Mouse (Mus musculus) right cerebral cortex, adult 2 months (tissue): ENCODE data around the gene Emp2.
"Not testable (repeated sequence)": the region's sequence is repeated elsewhere in the genome, so short reads cannot be mapped to it uniquely, and the experiment has no call there.

Source experiments
- DNase-seq, 2 experiments: peaks; one replicate each; pipeline ENCODE4 v3.0.0; 2021 to 2022; ENCODE audit warnings: low spot score in 2 of 2

Gene Emp2

DNA sequence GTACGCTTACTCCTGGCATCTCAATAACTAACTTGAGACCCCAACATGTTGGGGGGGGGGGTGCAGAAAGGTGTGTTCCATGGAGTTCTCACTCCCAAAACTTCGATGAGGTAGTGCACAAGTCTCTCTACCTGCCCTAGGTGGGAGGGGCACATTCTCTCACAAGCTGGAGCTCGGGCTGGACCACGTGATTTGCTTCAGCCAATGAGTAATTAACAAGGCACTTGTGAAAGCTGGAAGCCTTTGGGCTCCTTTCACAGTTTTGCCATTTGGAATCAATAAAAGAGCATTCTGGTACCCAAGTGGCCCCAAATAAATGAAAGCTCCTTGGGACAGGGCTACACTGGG lies 3.4 kb upstream of the Emp2 start:
- DNase-seq, result no peak

DNA sequence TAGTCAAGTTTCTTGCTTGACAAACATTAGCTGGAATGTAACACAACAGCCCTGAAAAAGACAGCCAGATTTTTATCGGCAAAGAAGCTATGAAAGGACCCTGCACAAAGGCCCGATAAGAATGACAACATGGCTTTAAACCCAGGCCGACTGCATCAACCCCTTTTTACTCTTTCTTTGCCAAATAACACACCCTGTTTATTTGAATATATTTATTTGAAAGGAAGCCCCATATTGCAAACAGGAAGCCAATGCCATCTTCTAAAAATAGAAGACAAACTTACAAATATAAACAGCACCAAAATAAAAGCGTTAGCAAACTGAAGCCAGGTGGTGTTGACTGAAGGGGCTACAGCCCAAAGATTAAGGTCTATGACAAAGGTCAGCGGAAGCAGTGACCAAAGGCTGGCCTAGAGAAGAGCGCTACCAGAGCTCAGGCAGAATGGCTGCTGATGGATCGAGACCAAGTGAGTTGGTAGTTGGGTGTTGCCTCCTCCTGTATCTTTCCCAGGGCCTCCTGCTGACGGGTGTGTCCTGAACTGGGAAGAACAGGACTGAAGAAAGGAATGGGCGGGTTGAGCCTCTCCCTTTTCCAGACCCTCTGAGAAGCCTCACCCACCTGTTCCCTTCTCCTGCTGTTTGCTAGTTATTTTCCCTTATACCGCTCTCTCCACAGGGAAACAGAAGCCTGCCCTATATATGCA lies 2.9 kb upstream of the Emp2 start:
- no peak for DNase-seq

DNA sequence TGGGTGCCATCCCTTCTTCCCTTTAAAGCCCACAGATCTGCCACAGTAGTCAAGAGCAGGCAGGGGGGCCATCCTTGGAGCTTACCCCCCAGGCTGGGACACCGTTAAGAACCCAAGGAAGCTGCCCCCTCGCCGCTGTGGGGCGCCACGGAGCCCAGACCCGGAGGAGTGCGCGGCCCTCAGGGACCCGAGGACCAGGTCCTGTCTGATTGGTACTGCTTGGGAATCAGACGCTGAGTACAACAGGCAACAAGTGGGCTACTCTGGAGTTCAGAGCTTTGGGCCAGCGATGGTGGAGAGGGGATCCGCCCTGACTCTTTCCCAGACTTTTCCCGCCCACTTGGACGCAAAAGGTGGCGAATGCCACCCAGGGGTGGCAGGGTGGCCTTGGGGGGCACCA lies 542 bp downstream of the Emp2 start:
- no peak for DNase-seq

DNA sequence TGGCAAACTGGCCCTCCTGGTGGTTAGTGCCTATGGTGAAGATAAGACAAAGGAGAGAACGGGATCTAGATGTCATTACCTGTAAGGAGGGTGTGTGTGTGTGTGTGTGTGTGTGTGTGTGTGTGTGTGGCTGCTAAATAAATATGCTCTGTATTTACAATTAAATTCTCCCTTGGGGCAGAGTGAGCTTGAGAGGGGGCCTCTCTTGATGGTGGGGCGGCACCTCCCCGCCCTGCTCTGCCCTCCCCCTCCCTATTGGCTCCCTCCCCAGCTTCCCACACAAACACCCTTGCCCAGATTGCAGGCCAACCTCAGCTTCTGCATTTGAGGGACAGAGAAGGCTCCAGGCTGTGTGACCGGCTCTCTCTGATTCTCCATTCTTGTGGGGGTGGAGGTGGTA lies 1.8 kb downstream of the Emp2 start:
- DNase-seq, result no peak

DNA sequence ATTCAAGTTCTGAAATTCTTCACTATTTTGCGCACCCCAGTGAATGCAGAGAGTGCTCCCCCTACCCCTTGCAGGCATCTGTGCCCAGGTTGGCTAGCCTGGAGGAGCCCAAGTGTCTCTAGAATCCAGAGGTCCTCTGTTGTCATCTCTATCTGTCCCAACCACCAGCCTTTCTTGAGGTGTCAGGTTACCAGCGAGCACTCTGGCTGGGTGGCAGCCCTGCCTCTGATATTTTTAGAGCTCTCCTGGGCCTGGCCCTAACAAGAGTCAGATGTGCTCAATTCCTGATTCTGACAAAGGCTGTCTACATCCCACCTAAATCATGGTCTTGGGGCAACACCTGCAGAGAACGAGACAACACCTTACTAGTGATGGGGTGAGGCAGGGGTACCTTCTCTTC lies 2.7 kb downstream of the Emp2 start:
- no peak for DNase-seq

DNA sequence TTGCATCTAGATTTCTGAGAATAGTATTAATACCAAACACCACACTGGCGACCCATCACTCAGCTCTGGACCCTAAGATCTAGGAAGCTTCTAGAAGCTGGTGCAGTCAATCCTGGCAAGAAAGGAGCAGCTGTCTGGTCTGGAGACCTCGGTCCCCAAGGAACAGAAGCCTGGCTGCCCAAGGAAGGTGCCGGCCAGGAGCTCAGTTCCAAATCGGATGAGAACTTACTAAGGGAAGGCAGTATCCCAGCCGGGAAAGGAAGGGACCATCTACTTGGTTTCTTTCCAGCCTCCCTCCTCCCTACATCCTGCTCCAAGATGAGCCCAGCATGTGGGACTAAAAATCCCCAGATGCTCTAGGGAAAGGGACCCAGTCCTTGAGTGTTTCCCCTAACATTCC lies 3.3 kb downstream of the Emp2 start:
- DNase-seq, result no peak

DNA sequence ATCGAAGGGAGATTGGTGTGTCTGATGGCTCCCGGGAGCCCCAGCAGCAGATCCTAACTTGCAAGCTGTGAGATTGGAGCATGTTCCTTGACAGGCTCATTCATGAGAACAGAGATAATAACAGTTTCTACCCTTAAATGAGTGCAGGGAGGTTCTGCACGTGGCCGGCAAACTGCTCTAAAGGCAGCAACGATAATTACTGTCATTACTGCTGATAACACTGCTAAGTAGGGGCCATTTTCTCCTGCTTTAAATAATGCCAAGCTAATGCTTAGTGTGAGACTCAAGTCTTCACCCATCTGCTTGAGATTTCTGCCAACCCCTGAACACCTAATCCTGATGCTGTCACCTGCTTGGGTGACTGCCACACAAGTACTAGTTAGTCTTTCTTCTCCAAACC lies 6.4 kb downstream of the Emp2 start:
- DNase-seq, result no peak

DNA sequence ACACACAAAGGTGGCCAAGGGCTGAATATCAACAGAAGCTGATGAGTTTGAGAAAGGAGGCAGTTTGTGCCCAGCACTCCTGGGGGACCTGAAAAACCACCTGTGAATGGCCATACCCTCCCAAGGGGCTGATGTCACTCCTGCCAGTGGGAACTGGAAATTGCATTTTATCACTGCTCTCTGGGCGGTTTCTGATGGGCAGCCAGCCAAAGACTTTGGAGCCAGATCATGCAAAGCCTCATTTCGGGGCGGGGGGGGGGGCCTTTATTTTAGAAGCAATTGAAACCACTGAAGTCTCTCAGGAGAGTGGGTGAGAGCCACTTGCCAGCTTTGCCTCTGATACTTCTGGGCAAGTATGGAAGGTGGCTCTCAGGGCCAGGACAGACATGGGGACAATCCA lies 7.7 kb downstream of the Emp2 start:
- DNase-seq, result no peak

DNA sequence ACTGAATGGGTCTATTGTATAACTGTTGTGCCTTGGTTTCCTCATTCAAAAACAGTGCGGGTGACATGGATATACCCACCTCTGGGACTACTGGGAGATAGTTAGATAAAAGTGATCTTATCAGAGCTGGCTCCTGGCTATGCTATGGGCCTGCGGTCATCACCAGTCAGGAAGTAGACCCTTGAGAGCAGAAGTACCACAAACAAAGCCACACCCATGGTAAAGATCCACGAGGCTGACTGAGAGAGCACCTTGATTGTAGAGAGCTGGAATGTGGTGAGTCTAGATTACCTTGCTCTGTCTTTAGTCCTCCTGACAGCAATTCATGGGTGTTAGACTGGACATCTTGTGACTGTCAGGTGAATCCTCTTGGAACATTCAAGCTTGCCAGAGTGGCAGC lies 12.4 kb downstream of the Emp2 start:
- no peak for DNase-seq

DNA sequence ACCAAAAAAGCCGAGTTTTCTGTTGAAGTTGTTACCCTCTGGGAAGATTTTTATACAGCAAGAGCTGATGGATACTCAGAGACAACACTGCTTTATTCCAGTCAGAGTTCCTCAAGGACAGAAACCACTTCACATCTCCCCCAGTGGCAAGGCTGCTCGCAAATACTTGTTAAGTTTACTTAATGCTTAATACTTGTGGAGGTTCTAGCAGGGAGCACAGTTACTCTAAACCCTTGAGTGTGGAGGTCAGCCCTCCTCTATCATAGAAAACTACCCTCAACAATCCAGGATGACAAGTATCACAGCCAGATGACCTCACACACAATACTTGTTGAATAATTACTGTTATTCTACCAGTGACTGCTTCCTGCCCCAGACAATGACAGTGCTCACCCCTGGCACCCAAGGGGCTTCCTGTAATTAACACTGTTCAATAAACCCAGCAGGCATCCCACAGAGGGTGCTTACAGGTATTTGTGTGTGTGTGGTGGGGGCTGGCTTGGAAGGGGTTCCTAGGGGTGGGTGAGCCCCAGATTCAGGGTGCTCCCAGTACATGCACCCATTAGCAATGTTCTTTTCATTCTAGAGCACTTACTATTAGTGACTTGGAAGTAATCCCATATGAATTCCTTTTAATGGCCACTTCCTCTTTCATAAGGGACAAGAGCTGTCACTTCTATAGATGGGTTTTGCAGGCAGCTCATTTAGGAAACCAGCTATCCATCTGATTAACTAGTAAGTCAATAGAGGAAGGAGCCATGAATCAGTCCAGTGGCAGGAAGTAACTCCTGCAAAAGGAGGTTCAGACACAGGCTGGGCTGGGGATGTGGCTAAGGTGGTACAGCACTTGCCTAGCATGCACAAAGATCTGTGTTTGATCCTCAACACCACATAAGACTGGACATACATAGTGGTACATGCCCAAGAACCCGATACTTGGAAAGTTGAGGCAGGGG lies 13.3 kb downstream of the Emp2 start:
- no peak for DNase-seq

DNA sequence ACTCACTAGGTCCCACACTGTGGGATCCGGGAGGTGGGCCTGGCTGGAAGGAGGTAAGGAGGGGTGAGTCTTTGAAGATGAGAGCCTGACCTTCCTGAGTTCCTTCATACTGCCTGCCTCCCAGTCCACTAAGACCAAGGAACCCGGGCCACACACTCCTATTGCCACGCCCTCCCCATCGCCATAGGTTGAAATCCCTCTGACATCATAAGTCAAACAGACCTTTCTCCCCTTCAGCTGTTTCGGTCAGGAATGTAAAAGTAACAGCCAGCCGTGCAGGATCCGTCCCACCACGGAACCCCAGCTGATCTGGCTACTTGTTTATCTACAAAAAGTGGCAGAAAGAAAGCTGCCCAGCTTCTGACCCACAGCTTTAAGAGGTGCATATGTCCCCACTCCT lies 14.1 kb downstream of the Emp2 start:
- no peak for DNase-seq

DNA sequence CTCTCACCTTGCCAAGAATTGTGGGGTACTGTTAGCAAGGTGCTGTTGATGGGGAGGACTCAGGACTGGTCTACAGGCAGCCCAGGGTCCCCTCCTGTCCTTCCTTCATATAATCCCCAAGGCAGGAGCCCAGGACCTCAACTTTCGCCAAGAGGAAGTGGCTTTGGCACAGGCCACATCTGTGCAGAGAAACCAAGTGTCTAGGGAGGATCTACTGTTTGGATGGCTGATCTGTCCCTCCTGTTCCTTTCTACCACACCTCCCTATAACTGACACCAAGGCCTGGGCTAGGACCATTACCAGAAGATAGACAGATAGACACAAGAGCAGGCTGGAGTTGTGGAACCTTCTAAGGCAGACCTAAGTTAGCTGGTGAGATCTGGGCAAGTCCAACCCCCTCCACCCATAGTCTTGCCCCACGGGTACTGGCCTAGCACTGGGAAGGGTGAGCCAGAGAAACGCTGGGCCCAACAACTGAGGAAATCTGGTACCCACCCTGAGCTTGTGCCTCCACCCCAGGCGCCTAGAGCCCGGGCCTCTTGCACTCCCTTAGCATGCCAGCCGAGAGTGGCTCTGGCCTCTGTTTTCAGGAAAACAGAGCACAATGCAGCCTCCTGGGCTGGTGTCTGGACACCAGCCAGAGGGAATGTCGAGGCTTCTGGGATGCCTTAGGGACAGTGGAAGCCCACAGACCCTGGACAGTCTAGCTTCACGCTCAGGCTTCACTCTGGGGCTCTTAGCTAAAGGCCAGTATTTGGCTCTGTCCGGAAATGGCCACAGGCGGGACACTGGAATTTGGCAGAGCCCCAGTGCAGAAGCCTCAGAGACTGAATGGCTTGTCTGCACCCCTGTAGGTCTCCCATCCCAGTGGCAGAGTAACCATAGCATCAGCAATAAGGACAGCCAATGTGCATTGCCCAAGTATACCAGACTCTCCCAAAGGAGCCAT lies 15.8 kb downstream of the Emp2 start:
- no peak for DNase-seq

DNA sequence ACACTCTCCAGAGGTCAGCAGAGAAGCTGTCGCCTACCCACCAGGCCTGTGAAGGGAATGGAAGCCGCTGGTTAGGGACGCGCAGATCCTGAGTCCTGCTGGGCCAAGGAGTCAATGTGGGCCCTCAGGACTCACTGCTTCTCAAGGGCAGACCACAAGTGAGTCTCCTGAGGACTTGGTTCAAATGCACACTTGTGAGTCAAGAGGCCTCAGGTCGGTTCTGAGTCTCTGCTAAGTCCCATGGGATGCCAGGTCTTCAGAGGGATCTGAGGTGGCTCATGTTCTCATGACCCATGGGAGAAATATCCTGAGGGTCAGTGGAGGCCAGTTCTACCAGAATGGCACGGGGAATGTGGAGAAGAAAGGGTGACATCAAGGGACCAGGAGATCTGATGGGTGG lies 25.7 kb downstream of the Emp2 start:
- DNase-seq, result no peak

DNA sequence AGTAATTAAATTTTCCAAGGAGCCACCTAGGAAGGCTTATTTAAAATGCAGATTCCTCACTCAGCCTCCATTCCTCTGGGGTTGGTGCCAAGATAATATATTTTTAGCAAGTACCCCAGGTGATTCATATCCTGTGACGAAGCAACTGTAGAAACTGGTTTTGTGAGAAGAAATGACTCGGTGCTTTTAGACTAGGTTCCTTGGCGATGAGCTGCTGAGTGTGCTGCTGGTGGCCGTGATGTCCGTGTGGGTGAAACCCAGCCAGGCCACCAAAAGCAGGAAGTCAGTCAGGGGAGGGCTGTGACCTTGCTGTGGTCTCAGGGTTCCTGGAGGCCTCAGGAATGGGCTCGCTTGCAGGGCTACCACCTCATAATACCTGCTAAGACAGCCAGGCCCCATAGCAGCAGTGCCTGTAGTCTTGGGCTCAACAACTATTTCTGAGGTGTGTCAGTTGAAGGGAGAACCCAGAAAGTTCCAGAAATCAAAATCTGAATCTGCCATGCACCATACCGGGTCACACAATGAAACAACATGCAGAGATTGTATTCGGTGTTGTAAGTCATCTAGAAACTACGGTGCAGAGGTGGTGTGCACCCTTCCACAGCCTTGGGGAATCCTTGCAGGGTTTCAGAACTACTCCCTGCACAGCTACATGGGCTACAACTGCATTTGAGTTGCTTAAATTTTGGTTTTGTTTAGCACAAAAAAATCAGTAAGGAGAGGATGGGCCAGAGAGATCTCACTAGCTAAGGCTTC lies 27.1 kb downstream of the Emp2 start:
- peak; percentile 47 to 61 for DNase-seq

DNA sequence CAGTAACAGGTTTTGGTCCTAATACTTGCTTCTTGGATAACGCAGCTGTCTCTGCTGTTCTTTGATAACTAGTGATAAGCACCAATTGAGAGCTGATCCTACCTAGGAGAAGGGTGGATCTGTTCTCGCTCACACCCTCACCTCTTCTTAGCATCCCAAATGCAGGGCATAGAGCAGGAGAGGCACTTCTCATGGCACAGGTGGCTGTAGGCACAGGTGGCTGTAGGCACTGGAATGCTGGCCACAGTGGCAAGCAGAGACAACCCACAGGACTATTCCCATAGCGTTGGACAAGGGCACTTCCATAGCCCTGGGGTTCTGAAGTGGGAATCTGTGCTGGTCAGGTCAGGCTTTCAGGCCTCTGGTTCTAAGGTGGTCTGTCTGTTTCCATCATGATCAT lies 31.9 kb downstream of the Emp2 start:
- no peak for DNase-seq

DNA sequence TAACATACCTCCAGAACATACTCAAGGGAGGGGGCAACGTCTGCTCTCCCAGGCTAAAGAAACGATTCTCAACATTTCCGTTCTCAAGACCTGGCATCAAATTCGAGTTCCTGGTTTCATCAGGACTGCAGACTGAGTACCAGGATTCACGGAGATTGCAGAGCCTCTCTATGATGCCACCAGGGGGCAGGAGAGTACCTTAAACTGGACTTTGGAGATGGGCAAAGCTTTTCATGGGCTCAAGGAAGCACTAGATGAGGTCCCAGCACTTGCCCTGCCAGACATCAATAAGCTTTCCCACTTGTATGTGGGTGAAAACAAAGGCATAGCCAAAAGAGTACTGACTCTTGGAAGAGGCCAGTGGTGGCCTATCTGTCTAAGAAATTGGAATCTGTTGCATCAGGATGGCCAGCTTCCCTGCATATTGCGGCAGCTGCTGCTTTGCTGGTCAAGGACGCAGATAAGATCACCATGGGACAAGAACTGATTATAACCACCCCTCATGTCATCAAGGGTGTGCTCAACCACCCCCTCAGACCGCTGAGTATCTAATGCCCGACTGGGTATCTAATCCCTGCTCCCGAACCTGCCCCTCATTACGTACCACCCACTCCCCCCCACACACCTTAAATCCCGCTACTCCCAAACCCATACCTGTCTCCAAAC lies 33.3 kb downstream of the Emp2 start:
- DNase-seq, result peak; percentile 90 to 95

DNA sequence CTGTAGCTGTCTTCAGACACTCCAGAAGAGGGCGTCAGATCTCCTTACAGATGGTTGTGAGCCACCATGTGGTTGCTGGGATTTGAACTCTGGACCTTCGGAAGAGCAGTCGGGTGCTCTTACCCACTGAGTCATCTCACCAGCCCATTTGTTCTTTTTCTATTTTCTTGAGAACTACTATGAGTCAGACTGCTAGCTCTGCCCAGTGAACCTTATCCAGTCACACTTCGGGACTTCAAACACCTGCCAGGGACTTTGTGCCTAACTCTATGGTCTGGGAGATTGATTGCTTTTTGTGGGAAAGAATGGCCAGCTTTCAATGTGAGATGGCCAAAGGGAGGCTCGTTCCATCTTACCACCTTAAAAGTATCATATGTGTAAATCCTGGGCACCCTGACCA lies 37.0 kb downstream of the Emp2 start:
- not testable (repeated sequence) for DNase-seq

DNA sequence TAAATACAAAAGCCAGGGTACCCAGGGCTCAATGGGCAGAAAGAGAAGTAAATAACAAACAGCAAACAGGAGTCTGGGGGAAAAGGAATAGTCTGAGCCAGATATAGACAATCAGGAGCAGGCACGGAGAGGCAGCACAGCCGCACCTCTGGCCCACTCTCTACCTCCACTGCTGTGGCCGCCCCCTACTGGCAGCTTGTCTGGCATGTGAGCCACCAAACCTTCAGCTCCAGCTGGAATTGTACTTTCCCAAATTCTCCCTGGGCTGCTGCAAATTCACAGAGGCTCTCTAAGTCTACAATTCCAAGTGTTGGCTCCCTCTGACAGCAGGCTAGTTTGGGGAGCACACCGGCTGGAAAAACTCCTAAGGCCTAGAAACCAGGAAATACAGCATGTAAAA lies 39.3 kb downstream of the Emp2 start:
- DNase-seq, result no peak

DNA sequence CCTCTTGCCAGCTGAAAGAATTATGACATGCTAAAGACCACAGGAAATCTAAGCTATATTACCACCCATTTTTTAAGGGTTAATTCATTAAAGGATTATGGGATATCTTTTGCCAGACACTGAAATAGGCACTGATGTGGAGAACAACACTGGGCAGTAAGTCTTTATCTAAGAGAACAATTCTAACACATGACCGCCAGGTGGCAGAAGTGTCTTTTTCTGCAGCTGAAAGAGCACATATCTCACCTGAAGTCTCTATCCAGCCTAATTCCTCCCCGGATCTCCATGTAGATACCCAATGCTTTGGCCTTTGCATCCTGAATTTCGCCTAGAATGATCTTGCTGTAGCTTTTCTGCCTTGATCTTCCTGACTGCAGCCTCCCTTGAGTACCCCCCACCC lies 41.5 kb downstream of the Emp2 start:
- DNase-seq, result peak; percentile 39 to 62

DNA sequence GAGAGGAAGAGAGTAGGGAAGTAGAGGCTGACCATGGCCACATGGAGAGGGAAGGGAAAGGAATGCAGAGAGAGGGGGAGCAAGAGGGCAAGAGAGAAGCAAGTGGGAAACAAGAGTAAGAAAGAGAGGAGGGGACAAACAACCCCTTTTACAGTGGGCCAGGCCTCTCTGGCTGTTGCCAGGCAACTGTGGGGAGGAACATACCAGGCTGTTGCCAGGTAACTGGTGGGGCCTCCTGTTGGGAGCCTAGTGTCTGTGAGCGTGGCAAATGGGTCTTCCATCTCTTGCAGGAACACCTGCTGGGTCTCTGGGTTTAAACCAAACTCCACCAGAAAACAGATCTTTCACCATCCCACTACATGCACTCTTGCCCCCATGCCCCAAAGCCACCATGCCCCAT lies 59.8 kb downstream of the Emp2 start:
- no peak for DNase-seq

DNA sequence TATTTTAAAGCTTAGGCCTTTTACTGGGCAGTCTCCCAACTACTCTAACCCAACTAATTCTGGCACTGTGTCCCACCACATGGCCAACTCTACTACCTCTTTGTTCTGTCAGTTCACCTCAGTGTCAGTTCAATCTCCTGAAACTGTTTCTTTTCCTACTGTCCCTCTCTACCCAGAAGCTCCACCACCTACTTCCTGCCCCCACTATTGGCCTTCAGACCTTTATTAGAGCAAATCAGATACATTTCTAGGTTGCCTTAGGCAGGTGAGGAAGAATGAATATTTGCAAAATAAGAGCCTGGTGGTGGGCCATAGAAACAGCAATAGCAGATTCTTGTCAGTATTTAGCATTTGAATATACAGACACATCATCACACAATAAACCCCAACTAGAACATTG lies 77.2 kb downstream of the Emp2 start:
- no peak for DNase-seq
